Mouse (Mus musculus): ENCODE results near the gene Fstl5.

Gene Fstl5

GRCm38 (mm10) chr3:76074060-76074707 is at the start of gene Fstl5:
Fstl5 (plus strand) TSS chr3:76074270.
- DNase-seq (ENCODE audit: extremely low read depth, insufficient read length, low spot score), result peak; percentile 17

GRCm38 (mm10) chr3:76025523-76025922 is 48.5 kb upstream of the Fstl5 start:
- no peak for DNase-seq (ENCODE audit: extremely low read depth, insufficient read length, low spot score)

GRCm38 (mm10) chr3:76051124-76051523 is 22.9 kb upstream of the Fstl5 start:
- DNase-seq (ENCODE audit: extremely low read depth, insufficient read length, low spot score), result no peak

- DNase-seq (ENCODE audit: extremely low read depth, insufficient read length, low spot score), result no peak
Observed at GRCm38 (mm10) chr3:76061996-76062395, 12.1 kb upstream of the Fstl5 start.

- peak; percentile 14 for DNase-seq (ENCODE audit: extremely low read depth, insufficient read length, low spot score)
Observed at GRCm38 (mm10) chr3:76067920-76068319, 6.2 kb upstream of the Fstl5 start.

- DNase-seq (ENCODE audit: extremely low read depth, insufficient read length, low spot score), result no peak
Observed at GRCm38 (mm10) chr3:76072826-76073225, 1.2 kb upstream of the Fstl5 start.

- DNase-seq (ENCODE audit: extremely low read depth, insufficient read length, low spot score), result no peak
Observed at GRCm38 (mm10) chr3:76140445-76140844, 66.4 kb downstream of the Fstl5 start.

- no peak for DNase-seq (ENCODE audit: extremely low read depth, insufficient read length, low spot score)
Observed at GRCm38 (mm10) chr3:76147846-76148245, 73.8 kb downstream of the Fstl5 start.

GRCm38 (mm10) chr3:76238834-76239233 is 164.8 kb downstream of the Fstl5 start:
- DNase-seq (ENCODE audit: extremely low read depth, insufficient read length, low spot score), result no peak

GRCm38 (mm10) chr3:76251385-76251784 is 177.3 kb downstream of the Fstl5 start:
- no peak for DNase-seq (ENCODE audit: extremely low read depth, insufficient read length, low spot score)

GRCm38 (mm10) chr3:76292993-76293392 is 218.9 kb downstream of the Fstl5 start:
- DNase-seq (ENCODE audit: extremely low read depth, insufficient read length, low spot score), result no peak

GRCm38 (mm10) chr3:76294394-76294793 is 220.3 kb downstream of the Fstl5 start:
- no peak for DNase-seq (ENCODE audit: extremely low read depth, insufficient read length, low spot score)

- no peak for DNase-seq (ENCODE audit: extremely low read depth, insufficient read length, low spot score)
Observed at GRCm38 (mm10) chr3:76301026-76301773, 227.1 kb downstream of the Fstl5 start.

GRCm38 (mm10) chr3:76316991-76317390 is 242.9 kb downstream of the Fstl5 start:
- DNase-seq (ENCODE audit: extremely low read depth, insufficient read length, low spot score), result no peak

- no peak for DNase-seq (ENCODE audit: extremely low read depth, insufficient read length, low spot score)
Observed at GRCm38 (mm10) chr3:76319531-76319930, 245.5 kb downstream of the Fstl5 start.

GRCm38 (mm10) chr3:76322431-76322830 is 248.4 kb downstream of the Fstl5 start:
- DNase-seq (ENCODE audit: extremely low read depth, insufficient read length, low spot score), result no peak

GRCm38 (mm10) chr3:76336922-76337321 is 262.9 kb downstream of the Fstl5 start:
- no peak for DNase-seq (ENCODE audit: extremely low read depth, insufficient read length, low spot score)

GRCm38 (mm10) chr3:76367000-76367399 is 292.9 kb downstream of the Fstl5 start:
- DNase-seq (ENCODE audit: extremely low read depth, insufficient read length, low spot score), result no peak

GRCm38 (mm10) chr3:76369910-76370309 is 295.8 kb downstream of the Fstl5 start:
- DNase-seq (ENCODE audit: extremely low read depth, insufficient read length, low spot score), result no peak

- no peak for DNase-seq (ENCODE audit: extremely low read depth, insufficient read length, low spot score)
Observed at GRCm38 (mm10) chr3:76428775-76429372, 354.8 kb downstream of the Fstl5 start.

GRCm38 (mm10) chr3:76467229-76467874 is 393.3 kb downstream of the Fstl5 start:
- DNase-seq (ENCODE audit: extremely low read depth, insufficient read length, low spot score), result no peak
